Mouse (Mus musculus) liver, embryonic 13.5 days (tissue): Measurements from ENCODE around the gene Coq9. TPM values are rescaled to one million over a fixed set of nuclear protein-coding genes. Genes with fewer than 3 reads are reported as not detected.

ENCODE experiments used
- ATAC-seq: fragments of 200-750 bp; cut with Nextera tagmentation; 2 replicates; pipeline ENCODE4 v1.8.0; 2017; ENCODE audit warnings: low read depth, mild to moderate bottlenecking, moderate number of reproducible peaks, moderate library complexity
- DNase-seq: peaks from one replicate; pipeline ENCODE4 v3.0.0; 2022
- H3K27ac ChIP-seq: fragments of 300-500 bp; sonication (generic); 2 replicates; pipeline ENCODE4 v1.5.1; 2015; ENCODE audit warnings: moderate library complexity, mild to moderate bottlenecking, inconsistent platforms
- H3K27me3 ChIP-seq: fragments of 300-500 bp; sonication (generic); 2 replicates; pipeline ENCODE4 v1.6.1; 2015; ENCODE audit warnings: mild to moderate bottlenecking, inconsistent platforms
- H3K36me3 ChIP-seq: fragments of 300-500 bp; sonication (generic); 2 replicates; pipeline ENCODE4 v1.6.1; 2015; ENCODE audit warnings: mild to moderate bottlenecking, inconsistent platforms
- H3K4me1 ChIP-seq: fragments of 300-500 bp; sonication (generic); replicated peaks from 2 replicates; pipeline ENCODE4 v1.6.1; 2015; ENCODE audit warnings: inconsistent platforms
- H3K4me2 ChIP-seq: fragments of 300-500 bp; sonication (generic); 2 replicates; pipeline ENCODE4 v1.6.1; 2015; ENCODE audit warnings: inconsistent platforms, mild to moderate bottlenecking, moderate library complexity
- H3K4me3 ChIP-seq: fragments of 300-500 bp; sonication (generic); replicated peaks from 2 replicates; pipeline ENCODE4 v1.5.1; 2015; ENCODE audit warnings: mild to moderate bottlenecking, inconsistent platforms
- H3K9ac ChIP-seq: fragments of 300-500 bp; sonication (generic); 2 replicates; pipeline ENCODE4 v1.6.1; 2015; ENCODE audit warnings: mild to moderate bottlenecking, inconsistent platforms
- H3K9me3 ChIP-seq: fragments of 300-500 bp; sonication (generic); replicated peaks from 2 replicates; pipeline ENCODE4 v1.6.1; 2016; ENCODE audit warnings: inconsistent platforms
- WGBS: fragments of 180-500 bp; shearing (Covaris S2); methylation state at CpG from one replicate; pipeline ENCODE4 v1.1.7; 2015; ENCODE audit not compliant: insufficient replicate concordance; 5-methylcytosine and 5-hydroxymethylcytosine counted together
- polyA plus RNA-seq: library from polyadenylated mRNA; unstranded; fragments of >200 nt; fragmentation: Nextera tagmentation; extraction: Ambion mirVana; gene quantifications from 2 replicates; pipeline ENCODE4 v1.2.1, GENCODE M21; 2015

Gene Coq9
- polyA plus RNA-seq, 1 experiment from 2014 or later, result 51.4 TPM

- no peak overlapping the region for H3K27ac ChIP-seq
- no peaks in the 10 kb centered on the region for H3K9me3 ChIP-seq
- H3K27me3 ChIP-seq, result peaks cover 9% of the 10 kb centered on the region; the same call in 1 of the 2 replicates
- DNase-seq, result no peak
- no peak overlapping the region for H3K4me2 ChIP-seq
- H3K9ac ChIP-seq, result 0 out of 2 replicates have a peak overlapping the region, but pooled peaks have one; percentile 22
- ATAC-seq, result no peak
- H3K36me3 ChIP-seq, result no peaks in the 10 kb centered on the region
- 58% methylated on average over 7 of the region's 7 CpGs for WGBS
- H3K4me3 ChIP-seq, result no peak overlapping the region
- H3K4me1 ChIP-seq, result peaks cover 38% of the 10 kb centered on the region
These were observed 30.6 kb upstream of the Coq9 start for GRCm38 (mm10) chr8:94807506-94807905.

GRCm38 (mm10) chr8:94808372-94808771 lies 29.7 kb upstream of the Coq9 start:
- DNase-seq (no peak), ATAC-seq (peak; percentile 70)
- 61% methylated on average over 6 of the region's 6 CpGs for WGBS
- Histone ChIP-seq H3K4me2 (no peak overlapping the region), H3K27me3 (peaks cover 9% of the 10 kb centered on the region; the same call in 1 of the 2 replicates), H3K36me3 (no peaks in the 10 kb centered on the region), H3K4me3 (no peak overlapping the region), H3K4me1 (peaks cover 39% of the 10 kb centered on the region), H3K27ac (no peak overlapping the region), H3K9ac (no peak overlapping the region), H3K9me3 (no peaks in the 10 kb centered on the region)

- no peak for DNase-seq
- Histone ChIP-seq H3K9me3 (no peaks in the 10 kb centered on the region), H3K9ac (no peak within 1 kb of the TSS), H3K36me3 (no peaks in the 10 kb centered on the region), H3K27ac (peak within 1 kb of the TSS; percentile 53), H3K4me3 (no peak within 1 kb of the TSS), H3K27me3 (peaks cover 9% of the 10 kb centered on the region; the same call in 1 of the 2 replicates), H3K4me2 (no peak within 1 kb of the TSS), H3K4me1 (peaks cover 30% of the 10 kb centered on the region)
- ATAC-seq, result no peak
- whole genome bisulfite sequencing, result 49% methylated on average over 3 of the region's 3 CpGs
These were observed 28.0 kb upstream of the Coq9 start, which contains the start of gene Ccl17 for GRCm38 (mm10) chr8:94810153-94810552. Gene Ccl17 (plus strand): TSS chr8:94810453.

GRCm38 (mm10) chr8:94810855-94811254 lies 27.3 kb upstream of the Coq9 start:
- ATAC-seq (no peak), DNase-seq (no peak)
- no peak overlapping the region for H3K9ac ChIP-seq
- H3K9me3 ChIP-seq, result no peaks in the 10 kb centered on the region
- 72% methylated on average over 5 of the region's 5 CpGs for WGBS
- H3K27me3 ChIP-seq, result peaks cover 9% of the 10 kb centered on the region; the same call in 1 of the 2 replicates
- no peak overlapping the region for H3K4me3 ChIP-seq
- H3K4me2 ChIP-seq, result no peak overlapping the region
- H3K27ac ChIP-seq, result no peak overlapping the region
- peaks cover 29% of the 10 kb centered on the region for H3K4me1 ChIP-seq
- H3K36me3 ChIP-seq, result no peaks in the 10 kb centered on the region

GRCm38 (mm10) chr8:94811654-94812053 lies 26.5 kb upstream of the Coq9 start:
- peak overlapping the region; percentile 53; the same call in 1 of the 2 replicates for H3K27ac ChIP-seq
- DNase-seq, result no peak
- no peak overlapping the region for H3K4me3 ChIP-seq
- no peaks in the 10 kb centered on the region for H3K36me3 ChIP-seq
- no peak overlapping the region for H3K9ac ChIP-seq
- H3K4me2 ChIP-seq, result no peak overlapping the region
- peaks cover 29% of the 10 kb centered on the region for H3K4me1 ChIP-seq
- H3K9me3 ChIP-seq, result no peaks in the 10 kb centered on the region
- no peak for ATAC-seq
- 47% methylated on average over 6 of the region's 6 CpGs for WGBS
- H3K27me3 ChIP-seq, result peaks cover 6% of the 10 kb centered on the region; the same call in 1 of the 2 replicates

GRCm38 (mm10) chr8:94812645-94813098 lies 25.4 kb upstream of the Coq9 start:
- no peak overlapping the region for H3K9ac ChIP-seq
- WGBS, result 34% methylated on average over 6 of the region's 6 CpGs
- peak; percentile 43 for ATAC-seq

GRCm38 (mm10) chr8:94814556-94814955 lies 23.6 kb upstream of the Coq9 start:
- H3K4me1 ChIP-seq, result peaks cover 8% of the 10 kb centered on the region
- no peak overlapping the region for H3K27ac ChIP-seq
- H3K4me3 ChIP-seq, result no peak overlapping the region
- H3K9ac ChIP-seq, result no peak overlapping the region
- ATAC-seq (no peak), DNase-seq (no peak)
- no peaks in the 10 kb centered on the region for H3K36me3 ChIP-seq
- H3K9me3 ChIP-seq, result no peaks in the 10 kb centered on the region
- H3K27me3 ChIP-seq, result no peaks in the 10 kb centered on the region
- 0% methylated on average over 1 of the region's 1 CpGs for WGBS
- H3K4me2 ChIP-seq, result no peak overlapping the region

More at GRCm38 (mm10) chr8:94812645-94813098, 25.4 kb upstream of the Coq9 start:
- peak; percentile 70 for DNase-seq
- Histone ChIP-seq H3K4me3 (no peak overlapping the region), H3K4me1 (peaks cover 24% of the 10 kb centered on the region), H3K4me2 (no peak overlapping the region), H3K27me3 (0 out of 2 replicates have a peak, but pooled peaks cover 4% of the 10 kb centered on the region), H3K27ac (0 out of 2 replicates have a peak overlapping the region, but pooled peaks have one; percentile 1), H3K36me3 (no peaks in the 10 kb centered on the region), H3K9me3 (no peaks in the 10 kb centered on the region)

GRCm38 (mm10) chr8:94817933-94818332 lies 20.2 kb upstream of the Coq9 start:
- DNase-seq (no peak), ATAC-seq (no peak)
- Histone ChIP-seq H3K27me3 (no peaks in the 10 kb centered on the region), H3K9ac (no peak overlapping the region), H3K36me3 (peaks cover 30% of the 10 kb centered on the region), H3K4me2 (no peak overlapping the region), H3K4me1 (peaks cover 19% of the 10 kb centered on the region), H3K4me3 (no peak overlapping the region), H3K27ac (no peak overlapping the region), H3K9me3 (no peaks in the 10 kb centered on the region)
- 62% methylated on average over 11 of the region's 11 CpGs for WGBS

GRCm38 (mm10) chr8:94819671-94820179 lies 18.4 kb upstream of the Coq9 start:
- Histone ChIP-seq H3K27ac (peak overlapping the region; percentile 67), H3K4me3 (no peak overlapping the region), H3K4me1 (peaks cover 22% of the 10 kb centered on the region), H3K27me3 (no peaks in the 10 kb centered on the region), H3K9ac (no peak overlapping the region), H3K9me3 (no peaks in the 10 kb centered on the region), H3K36me3 (peaks cover 48% of the 10 kb centered on the region), H3K4me2 (no peak overlapping the region)
- ATAC-seq (peak; percentile 55; the same call in 1 of the 2 replicates), DNase-seq (no peak)
- 39% methylated on average over 6 of the region's 6 CpGs for WGBS

- DNase-seq, result no peak
- no peaks in the 10 kb centered on the region for H3K27me3 ChIP-seq
- H3K4me3 ChIP-seq, result no peak overlapping the region
- 85% methylated on average over 7 of the region's 7 CpGs for WGBS
- H3K9me3 ChIP-seq, result no peaks in the 10 kb centered on the region
- no peak for ATAC-seq
- peaks cover 55% of the 10 kb centered on the region for H3K36me3 ChIP-seq
- H3K4me2 ChIP-seq, result no peak overlapping the region
- H3K9ac ChIP-seq, result peak overlapping the region; percentile 3; the same call in 1 of the 2 replicates
- H3K27ac ChIP-seq, result no peak overlapping the region
- H3K4me1 ChIP-seq, result peaks cover 22% of the 10 kb centered on the region
These were observed 17.6 kb upstream of the Coq9 start for GRCm38 (mm10) chr8:94820553-94820952.

GRCm38 (mm10) chr8:94821381-94821780 lies 16.7 kb upstream of the Coq9 start:
- Histone ChIP-seq H3K9me3 (no peaks in the 10 kb centered on the region), H3K4me2 (no peak overlapping the region), H3K27me3 (no peaks in the 10 kb centered on the region), H3K36me3 (peaks cover 64% of the 10 kb centered on the region), H3K4me3 (no peak overlapping the region), H3K9ac (no peak overlapping the region), H3K4me1 (peaks cover 22% of the 10 kb centered on the region), H3K27ac (no peak overlapping the region)
- DNase-seq (no peak), ATAC-seq (no peak)
- 89% methylated on average over 2 of the region's 2 CpGs for WGBS
